Mouse (Mus musculus) testis, adult 2 months (tissue): Measurements from ENCODE around the gene Inka1.

Source experiments
- CTCF ChIP-seq: fragments of 200-500 bp; IDR thresholded peaks from 2 replicates; pipeline ENCODE4 v1.5.1; 2012; ENCODE audit warnings: low read depth, mild to moderate bottlenecking, inconsistent platforms, low read length, moderate library complexity; ENCODE audit not compliant: control insufficient read depth, insufficient read depth, insufficient replicate concordance
- POLR2A ChIP-seq: fragments of 200-500 bp; IDR thresholded peaks from 2 replicates; pipeline ENCODE4 v1.6.1; 2012; ENCODE audit warnings: low read depth, mild to moderate bottlenecking, inconsistent platforms, low read length, moderate library complexity; ENCODE audit not compliant: control insufficient read depth

DNA sequence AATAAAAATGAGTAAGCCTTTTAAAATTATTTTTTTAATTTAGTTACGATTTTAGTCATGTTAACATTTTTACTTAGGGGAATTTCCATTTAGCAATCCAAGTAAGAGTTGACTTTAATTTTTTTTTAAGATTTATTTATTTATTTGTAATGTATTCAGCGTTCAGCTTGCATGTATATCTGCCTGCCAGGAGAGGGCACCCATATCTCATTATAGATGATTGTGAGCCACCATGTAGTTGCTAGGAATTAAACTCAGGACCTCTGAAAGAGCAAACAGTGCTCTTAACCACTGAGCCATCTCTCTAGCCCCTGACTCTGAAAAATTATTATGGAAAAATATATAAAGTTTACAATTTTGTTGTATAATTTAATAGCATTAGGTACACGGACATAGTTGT, 40.9 kb upstream of the Inka1 start:
- TF ChIP-seq CTCF (no peak), POLR2A (no peak)
